Mouse (Mus musculus): ENCODE measurements at regions not wholly inside any gene's neighbourhood (a gene's known extent, or its start where the extent isn't known, plus 50 kb on each side); places are given as distances from the start of the nearest gene placed in this dataset.

GRCm38 (mm10) chr3:18295921-18296320 lies 347.7 kb downstream of the Cypt12 start:
- no peaks in the 10 kb centered on the region for H3K4me1 ChIP-seq (ENCODE audit: control insufficient read depth, insufficient read depth, low read length)
- WGBS, result 80% methylated on average over 4 of the region's 4 CpGs
- no peak overlapping the region for H3K4me3 ChIP-seq (replicated peaks; ENCODE audit: control insufficient read depth, low read depth, low read length)
- no peak overlapping the region for H3K27ac ChIP-seq (ENCODE audit: control insufficient read depth, insufficient read depth, low read depth, low read length, poor library complexity)
- TF ChIP-seq POLR2A (IDR thresholded peaks at IDR 0.05; ENCODE audit: borderline replicate concordance, control insufficient read depth, low read depth, low read length) (no peak), CTCF (IDR thresholded peaks at IDR 0.05; ENCODE audit: control insufficient read depth, insufficient read depth, low read length) (no peak)

GRCm38 (mm10) chr3:18298699-18299098 lies 350.5 kb downstream of the Cypt12 start:
- WGBS, result 69% methylated on average over 3 of the region's 3 CpGs
- H3K4me1 ChIP-seq (ENCODE audit: control insufficient read depth, insufficient read depth, low read length), result no peaks in the 10 kb centered on the region
- no peak overlapping the region for H3K27ac ChIP-seq (ENCODE audit: control insufficient read depth, insufficient read depth, low read depth, low read length, poor library complexity)
- TF ChIP-seq POLR2A (IDR thresholded peaks at IDR 0.05; ENCODE audit: borderline replicate concordance, control insufficient read depth, low read depth, low read length) (no peak), CTCF (IDR thresholded peaks at IDR 0.05; ENCODE audit: control insufficient read depth, insufficient read depth, low read length) (no peak)
- no peak overlapping the region for H3K4me3 ChIP-seq (replicated peaks; ENCODE audit: control insufficient read depth, low read depth, low read length)

GRCm38 (mm10) chr3:18299502-18299901 lies 351.3 kb downstream of the Cypt12 start:
- 74% methylated on average over 2 of the region's 2 CpGs for WGBS
- no peak overlapping the region for H3K27ac ChIP-seq (ENCODE audit: control insufficient read depth, insufficient read depth, low read depth, low read length, poor library complexity)
- TF ChIP-seq CTCF (IDR thresholded peaks at IDR 0.05; ENCODE audit: control insufficient read depth, insufficient read depth, low read length), result no peak
- no peak for TF ChIP-seq POLR2A (IDR thresholded peaks at IDR 0.05; ENCODE audit: borderline replicate concordance, control insufficient read depth, low read depth, low read length)
- H3K4me3 ChIP-seq (replicated peaks; ENCODE audit: control insufficient read depth, low read depth, low read length), result no peak overlapping the region
- no peaks in the 10 kb centered on the region for H3K4me1 ChIP-seq (ENCODE audit: control insufficient read depth, insufficient read depth, low read length)

- Histone ChIP-seq H3K4me3 (replicated peaks; ENCODE audit: control insufficient read depth, low read depth, low read length) (no peak overlapping the region), H3K27ac (ENCODE audit: control insufficient read depth, insufficient read depth, low read depth, low read length, poor library complexity) (no peak overlapping the region), H3K4me1 (ENCODE audit: control insufficient read depth, insufficient read depth, low read length) (no peaks in the 10 kb centered on the region; the same call in 1 of the 2 replicates)
- 10% methylated on average over 2 of the region's 2 CpGs for WGBS
- TF ChIP-seq CTCF (IDR thresholded peaks at IDR 0.05; ENCODE audit: control insufficient read depth, insufficient read depth, low read length) (no peak), POLR2A (IDR thresholded peaks at IDR 0.05; ENCODE audit: borderline replicate concordance, control insufficient read depth, low read depth, low read length) (no peak)
Observed at GRCm38 (mm10) chr3:18319433-18319832, 371.2 kb downstream of the Cypt12 start.

DNA sequence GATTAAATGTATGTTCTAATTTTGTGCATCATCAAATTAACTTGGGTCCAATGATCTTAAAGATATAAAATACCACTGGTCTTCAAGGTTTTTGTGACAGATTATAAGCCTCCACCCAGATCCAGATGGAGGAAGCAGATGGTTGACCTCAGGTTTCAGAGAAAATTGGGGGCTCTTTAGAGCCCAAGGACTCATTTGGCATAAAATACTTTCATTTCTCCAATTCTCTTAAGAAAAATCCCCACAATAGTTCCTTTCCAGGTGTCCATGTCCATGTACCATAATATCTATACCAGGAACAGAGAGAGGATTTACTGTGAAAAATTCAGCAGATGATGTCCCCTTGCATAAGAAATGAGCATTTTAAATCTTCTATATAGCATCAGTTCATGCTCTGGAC lies 385.0 kb downstream of the Cypt12 start:
- TF ChIP-seq CTCF (IDR thresholded peaks at IDR 0.05; ENCODE audit: control insufficient read depth, insufficient read depth, low read length) (no peak), POLR2A (IDR thresholded peaks at IDR 0.05; ENCODE audit: borderline replicate concordance, control insufficient read depth, low read depth, low read length) (no peak)
- Histone ChIP-seq H3K4me3 (replicated peaks; ENCODE audit: control insufficient read depth, low read depth, low read length) (no peak overlapping the region), H3K27ac (ENCODE audit: control insufficient read depth, insufficient read depth, low read depth, low read length, poor library complexity) (no peak overlapping the region), H3K4me1 (ENCODE audit: control insufficient read depth, insufficient read depth, low read length) (no peaks in the 10 kb centered on the region)

GRCm38 (mm10) chr3:18339189-18339588 lies 391.0 kb downstream of the Cypt12 start:
- TF ChIP-seq POLR2A (IDR thresholded peaks at IDR 0.05; ENCODE audit: borderline replicate concordance, control insufficient read depth, low read depth, low read length) (no peak), CTCF (IDR thresholded peaks at IDR 0.05; ENCODE audit: control insufficient read depth, insufficient read depth, low read length) (no peak)
- Histone ChIP-seq H3K4me3 (replicated peaks; ENCODE audit: control insufficient read depth, low read depth, low read length) (no peak overlapping the region), H3K4me1 (ENCODE audit: control insufficient read depth, insufficient read depth, low read length) (0 out of 2 replicates have a peak, but pooled peaks cover 1% of the 10 kb centered on the region), H3K27ac (ENCODE audit: control insufficient read depth, insufficient read depth, low read depth, low read length, poor library complexity) (no peak overlapping the region)
- WGBS, result 44% methylated on average over 1 of the region's 1 CpGs

DNA sequence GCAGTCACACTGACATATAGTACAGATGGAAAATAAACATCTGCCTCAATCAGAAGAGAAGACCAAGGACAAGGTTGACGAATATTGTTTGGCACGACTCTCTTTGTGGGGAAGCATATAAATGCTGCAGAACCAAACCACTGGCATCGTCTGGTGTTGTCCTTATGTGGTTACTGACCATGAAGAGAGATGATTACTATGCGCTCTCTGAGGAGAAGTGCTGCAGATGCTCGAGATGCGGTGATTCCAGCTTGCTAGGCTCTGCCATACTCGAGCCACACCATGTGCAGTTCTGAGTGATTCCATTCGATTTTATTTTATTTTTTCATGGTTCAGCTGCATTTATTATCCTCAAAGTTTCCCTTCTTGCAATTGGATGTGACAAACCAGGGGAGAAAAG lies 393.5 kb downstream of the Cypt12 start:
- H3K27ac ChIP-seq (ENCODE audit: control insufficient read depth, insufficient read depth, low read depth, low read length, poor library complexity), result no peak overlapping the region
- TF ChIP-seq CTCF (IDR thresholded peaks at IDR 0.05; ENCODE audit: control insufficient read depth, insufficient read depth, low read length), result no peak
- no peak for TF ChIP-seq POLR2A (IDR thresholded peaks at IDR 0.05; ENCODE audit: borderline replicate concordance, control insufficient read depth, low read depth, low read length)
- WGBS, result 76% methylated on average over 8 of the region's 8 CpGs
- no peak overlapping the region for H3K4me3 ChIP-seq (replicated peaks; ENCODE audit: control insufficient read depth, low read depth, low read length)
- H3K4me1 ChIP-seq (ENCODE audit: control insufficient read depth, insufficient read depth, low read length), result 0 out of 2 replicates have a peak, but pooled peaks cover 1% of the 10 kb centered on the region

GRCm38 (mm10) chr3:18378014-18379005 lies 430.1 kb downstream of the Cypt12 start:
- Histone ChIP-seq H3K27ac (ENCODE audit: control insufficient read depth, insufficient read depth, low read depth, low read length, poor library complexity) (no peak overlapping the region), H3K4me3 (replicated peaks; ENCODE audit: control insufficient read depth, low read depth, low read length) (no peak overlapping the region), H3K4me1 (ENCODE audit: control insufficient read depth, insufficient read depth, low read length) (no peaks in the 10 kb centered on the region)
- no peak for TF ChIP-seq POLR2A (IDR thresholded peaks at IDR 0.05; ENCODE audit: borderline replicate concordance, control insufficient read depth, low read depth, low read length)
- TF ChIP-seq CTCF (IDR thresholded peaks at IDR 0.05; ENCODE audit: control insufficient read depth, insufficient read depth, low read length), result no peak
- WGBS, result 81% methylated on average over 8 of the region's 8 CpGs

Measured in bone marrow, adult 2 months (tissue).